Mouse (Mus musculus) adrenal gland, adult 18-20 months (tissue): ENCODE results near the gene Zfp575. TPM values are rescaled to one million over a fixed set of nuclear protein-coding genes. Genes with fewer than 3 reads are reported as not detected.

Experiments used
- DNase-seq, 2 experiments: peaks; one replicate each; pipeline ENCODE4 v3.0.0; 2021 to 2022; ENCODE audit warnings: low spot score in 2 of 2
- total RNA-seq, 2 experiments: library from RNA; stranded (reverse); gene quantifications; 1 replicate in 1 of 2; 2 replicates in 1 of 2; pipeline ENCODE4 v1.2.3; 2021

The Zfp575 gene
- total RNA-seq, 2 experiments from 2014 or later, result 0.32 to 0.46 TPM

DNA sequence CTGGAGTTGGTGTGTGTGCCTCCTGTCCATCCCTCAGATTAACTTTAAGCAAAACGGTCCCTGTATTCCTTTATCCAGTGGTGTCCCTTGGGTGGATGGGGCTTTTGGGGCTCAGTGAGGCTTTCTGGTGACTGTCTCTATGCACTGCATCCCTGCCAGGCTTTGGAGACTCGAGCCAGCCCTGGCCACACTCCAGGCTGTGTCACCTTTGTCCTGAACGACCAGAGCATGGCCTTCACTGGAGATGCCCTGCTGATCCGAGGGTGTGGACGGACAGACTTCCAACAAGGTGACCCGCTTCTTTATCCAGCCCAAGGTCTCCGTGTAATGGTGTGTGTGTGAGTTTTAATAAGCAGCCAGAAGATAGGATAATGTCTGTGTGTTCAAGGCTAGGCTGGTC lies 18.6 kb upstream of the Zfp575 start:
- no peak for DNase-seq

GRCm38 (mm10) chr7:24605561-24605960 lies 18.1 kb upstream of the Zfp575 start:
- no peak for DNase-seq

DNA sequence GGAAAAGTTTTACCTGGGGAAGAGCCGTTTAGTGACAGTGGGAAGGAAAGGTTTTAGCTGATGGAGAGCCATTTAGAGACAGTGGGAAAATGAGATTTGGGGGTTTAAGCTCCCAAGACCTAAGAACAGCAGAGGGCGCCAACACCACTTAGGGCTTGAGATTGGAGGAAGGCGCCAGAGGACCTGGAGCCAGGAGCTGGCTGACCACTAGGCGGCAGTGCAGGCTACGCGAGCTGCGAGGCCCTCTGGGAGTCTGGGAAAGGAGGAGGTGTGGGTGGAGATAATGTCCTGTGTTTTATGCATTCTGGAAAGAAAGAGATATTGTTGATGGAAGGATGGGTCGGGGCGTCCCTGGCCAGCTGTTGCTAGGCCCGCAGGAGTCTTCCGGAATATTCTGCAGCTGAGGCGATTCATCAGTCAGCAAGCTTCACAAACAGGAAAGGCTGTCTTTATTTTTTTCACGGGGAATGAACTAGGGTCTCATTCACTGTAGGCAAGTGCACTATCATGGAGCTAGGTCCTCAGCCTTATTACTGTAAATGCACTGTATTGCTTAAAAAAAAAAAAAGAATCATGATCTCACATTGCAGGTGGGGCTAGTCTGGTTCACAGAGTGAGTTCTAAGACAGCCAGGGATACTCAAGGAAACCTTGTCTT lies 13.6 kb upstream of the Zfp575 start:
- DNase-seq, result peak; percentile 95 to 98

- DNase-seq, result no peak
These were observed 12.0 kb upstream of the Zfp575 start for GRCm38 (mm10) chr7:24599211-24600067.

- no peak for DNase-seq
These were observed 10.7 kb upstream of the Zfp575 start for GRCm38 (mm10) chr7:24598121-24598520.

GRCm38 (mm10) chr7:24595464-24595863 lies 8.0 kb upstream of the Zfp575 start:
- DNase-seq, result no peak

- DNase-seq, result no peak
These were observed 6.9 kb upstream of the Zfp575 start for GRCm38 (mm10) chr7:24594309-24594803.

DNA sequence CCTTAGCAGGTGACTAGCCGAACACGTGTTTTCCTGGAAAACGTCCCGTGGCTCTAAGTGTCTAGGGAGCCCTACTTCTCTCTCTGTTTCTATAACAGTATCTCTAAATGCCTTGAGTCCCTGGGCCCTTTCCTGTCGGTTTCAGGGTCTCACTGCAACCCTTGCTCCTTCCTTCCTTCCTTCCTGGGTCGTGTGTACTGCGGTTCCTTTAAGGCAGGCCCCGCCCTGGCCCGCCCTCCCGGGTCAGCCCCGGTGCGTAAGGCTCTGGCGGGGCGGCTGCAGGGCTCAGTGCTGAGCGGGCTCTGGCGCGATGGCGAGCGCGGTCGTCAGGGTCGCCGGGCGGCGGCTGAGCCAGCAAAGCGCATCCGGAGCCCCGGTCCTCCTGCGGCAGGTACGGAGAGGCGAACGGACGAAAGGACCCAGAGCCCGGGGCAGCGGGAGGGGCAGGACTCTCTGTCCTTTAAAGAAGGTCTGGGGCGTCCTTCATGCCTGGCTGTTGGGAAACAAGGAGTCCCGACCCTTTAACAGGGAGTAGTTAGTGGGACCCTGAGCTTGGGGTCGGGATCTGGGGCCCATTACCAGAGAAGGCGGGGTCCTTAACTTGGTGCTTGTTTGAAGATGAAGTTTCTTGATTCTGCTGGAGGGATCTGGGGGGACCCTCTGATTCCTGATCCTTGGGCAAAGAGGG lies 6.3 kb upstream of the Zfp575 start:
- peak; percentile 79 to 83 for DNase-seq

DNA sequence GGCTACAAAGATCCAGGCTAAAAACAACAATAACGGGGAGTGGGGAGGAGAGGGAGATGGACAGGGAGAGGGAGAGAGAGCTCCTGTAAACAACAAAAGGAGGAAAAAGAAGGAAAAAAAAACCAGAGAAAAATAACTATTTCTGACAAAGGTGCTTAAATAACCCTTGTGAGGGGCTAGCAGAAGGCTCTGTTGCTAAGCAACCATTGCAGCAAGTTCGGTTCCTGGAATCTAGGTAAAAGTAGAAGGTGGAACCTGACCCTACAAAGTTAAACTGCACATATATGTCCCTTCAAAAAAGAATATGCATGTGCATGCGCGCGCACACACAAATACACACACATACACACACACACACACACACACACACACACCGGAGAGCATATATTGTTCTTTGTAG lies 5.3 kb upstream of the Zfp575 start:
- no peak for DNase-seq

- DNase-seq, result no peak
These were observed 4.7 kb upstream of the Zfp575 start for GRCm38 (mm10) chr7:24592163-24592562.

DNA sequence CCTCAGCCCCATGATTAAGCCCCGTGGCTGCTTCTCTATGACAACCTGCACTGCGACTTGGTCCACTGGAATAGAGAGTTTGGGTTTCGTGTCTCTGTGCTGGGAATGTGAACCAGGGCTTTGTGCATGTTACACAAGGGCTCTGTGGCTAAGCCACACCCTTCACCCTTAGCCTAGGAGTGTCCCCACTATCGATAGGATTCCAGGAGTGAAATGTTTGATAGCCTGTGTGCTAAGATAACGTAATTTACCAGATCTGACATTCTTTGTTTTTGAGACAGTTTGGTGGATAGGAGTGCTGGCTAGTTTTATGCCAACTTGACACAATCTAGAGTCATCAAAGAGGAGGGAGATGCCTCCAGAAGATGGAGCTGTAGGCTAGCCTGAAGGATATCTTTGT lies 4.3 kb upstream of the Zfp575 start:
- DNase-seq, result no peak

- DNase-seq, result peak in 1 of 2 experiments; percentile 50
These were observed 895 bp upstream of the Zfp575 start for GRCm38 (mm10) chr7:24588336-24588735.

GRCm38 (mm10) chr7:24586828-24587227 lies 613 bp downstream of the Zfp575 start:
- DNase-seq, result no peak

GRCm38 (mm10) chr7:24585995-24586394 lies 1.4 kb downstream of the Zfp575 start:
- no peak for DNase-seq

DNA sequence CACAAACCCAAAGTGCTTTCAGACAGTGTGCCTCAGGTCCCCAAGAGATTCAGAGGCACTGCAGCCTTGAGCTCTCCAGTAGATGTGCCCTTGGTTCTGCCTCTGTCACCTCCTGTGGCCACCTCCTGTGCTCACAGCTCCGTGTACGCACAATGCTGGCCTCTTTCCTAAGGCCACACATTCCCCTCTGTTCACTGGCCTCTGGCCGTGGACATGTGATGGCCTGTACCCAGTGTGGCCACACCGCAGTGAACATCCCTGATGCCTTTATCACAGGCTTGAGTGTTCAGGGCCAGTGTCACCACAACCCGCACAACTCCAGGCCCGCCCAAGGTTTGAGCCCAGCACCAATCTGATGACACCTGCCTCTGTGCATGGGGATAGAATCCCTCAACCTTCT lies 2.6 kb downstream of the Zfp575 start:
- no peak for DNase-seq

DNA sequence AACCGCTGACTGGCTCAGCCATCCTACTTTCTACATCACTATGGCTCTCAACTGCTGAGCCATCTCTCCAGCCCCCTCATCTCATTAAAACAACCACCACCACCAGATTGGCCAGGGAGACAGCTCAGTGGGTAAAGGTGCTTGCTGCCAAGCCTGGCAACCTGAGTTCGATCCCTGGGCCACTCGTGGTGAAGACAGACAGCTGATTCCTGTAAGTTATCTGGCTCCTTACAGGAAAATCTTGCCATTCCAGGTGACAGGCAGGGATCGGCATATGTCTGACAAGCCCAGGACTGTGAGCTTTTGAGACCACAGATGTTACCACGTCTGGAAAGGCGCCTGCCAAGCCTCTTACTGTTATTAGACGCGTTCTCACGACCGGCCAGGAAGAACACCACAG lies 9.6 kb downstream of the Zfp575 start:
- DNase-seq, result no peak

DNA sequence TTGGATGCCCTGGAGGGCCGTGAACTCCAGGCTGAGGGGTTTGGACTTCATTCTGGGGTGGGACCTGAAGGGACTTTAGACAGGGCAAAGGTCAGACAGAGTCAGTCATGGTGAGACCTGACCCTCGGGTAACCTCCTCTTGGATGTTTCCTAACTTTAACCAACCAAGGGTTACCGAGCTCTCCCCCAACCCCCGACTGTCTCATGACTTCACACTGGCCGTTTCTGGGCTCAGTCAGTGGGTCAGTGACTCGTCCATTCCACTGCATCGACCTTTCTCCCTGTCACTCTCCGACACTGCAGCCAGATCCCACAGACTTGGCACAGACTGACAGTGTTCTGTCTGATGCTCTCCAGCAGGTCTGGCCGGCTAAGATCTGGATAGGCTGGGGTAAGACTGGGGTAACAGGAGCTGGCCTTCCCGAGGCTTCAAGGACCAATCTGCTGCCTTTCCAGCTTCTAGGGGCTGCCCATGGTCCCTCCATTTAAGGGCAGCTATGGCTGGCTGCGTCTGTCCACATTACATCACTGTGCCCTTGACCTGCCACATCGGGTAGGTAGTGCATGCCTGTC lies 13.1 kb downstream of the Zfp575 start:
- DNase-seq, result no peak

- no peak for DNase-seq
These were observed 15.0 kb downstream of the Zfp575 start for GRCm38 (mm10) chr7:24572455-24572854.

GRCm38 (mm10) chr7:24571071-24571470 lies 16.4 kb downstream of the Zfp575 start:
- DNase-seq, result no peak

GRCm38 (mm10) chr7:24568512-24568911 lies 18.9 kb downstream of the Zfp575 start:
- no peak for DNase-seq

DNA sequence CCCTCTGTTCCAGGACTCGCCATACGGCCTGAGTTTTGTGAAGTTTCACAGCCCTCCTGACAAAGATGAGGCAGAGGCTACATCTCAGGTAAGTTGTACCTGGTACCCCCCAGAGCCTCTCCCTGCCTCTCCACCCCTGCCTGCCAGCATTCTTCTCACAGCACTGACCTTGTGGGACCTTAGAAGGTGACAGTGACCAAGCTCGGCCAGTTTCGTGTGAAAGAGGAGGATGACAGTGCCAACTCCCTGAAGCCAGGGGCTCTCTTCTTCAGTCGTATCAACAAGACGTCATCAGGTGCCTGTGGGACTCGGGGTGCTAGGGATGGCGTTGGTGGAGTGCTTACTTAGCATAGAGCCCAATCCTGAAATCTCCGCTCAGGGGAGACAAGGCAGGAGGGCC lies 21.2 kb downstream of the Zfp575 start:
- DNase-seq, result no peak
